Mouse (Mus musculus): ENCODE results near the gene Cpm. TPM values are rescaled to one million over a fixed set of nuclear protein-coding genes. Genes with fewer than 3 reads are reported as not detected.

Gene Cpm
- polyA plus RNA-seq, 1 experiment, result 13.6 TPM

DNA sequence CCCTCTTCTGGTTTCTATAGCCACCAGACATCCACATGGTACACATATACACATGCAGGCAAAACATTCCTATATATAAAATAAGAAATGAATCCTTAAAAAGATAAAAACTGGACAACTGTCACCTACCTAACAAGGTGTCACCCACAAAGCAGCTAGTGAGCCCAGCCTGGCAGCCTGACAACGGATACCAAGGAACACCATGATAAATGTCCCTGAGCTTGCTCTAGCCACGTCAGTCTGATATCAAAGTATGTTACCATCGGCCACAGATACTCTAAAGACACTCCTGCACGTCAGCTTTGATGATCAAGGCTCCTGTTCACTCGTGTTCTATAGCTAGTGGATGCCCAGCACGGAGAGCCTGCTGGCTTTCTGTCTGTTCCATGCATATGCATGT is 77.1 kb downstream of the Cpm start:
- H3K4me3 ChIP-seq (replicated peaks; ENCODE audit: insufficient read depth, low read depth, low read length), result no peak overlapping the region
- peaks cover 6% of the 10 kb centered on the region for H3K4me1 ChIP-seq (ENCODE audit: control insufficient read depth, insufficient read depth, low read length)
- H3K27me3 ChIP-seq (ENCODE audit: control insufficient read depth, insufficient read depth, low read length), result no peaks in the 10 kb centered on the region
- H3K27ac ChIP-seq (ENCODE audit: insufficient read depth, low read length), result no peak overlapping the region
- 47% methylated on average over 6 of the region's 6 CpGs for WGBS
- DNase-seq, result no peak
- no peak for TF ChIP-seq CTCF (IDR thresholded peaks at IDR 0.05; ENCODE audit: borderline replicate concordance, insufficient read depth, low read depth, low read length)

GRCm38 (mm10) chr10:117707114-117707838 is 78.0 kb downstream of the Cpm start:
- no peak for TF ChIP-seq POLR2A (IDR thresholded peaks at IDR 0.05; ENCODE audit: borderline replicate concordance, insufficient read depth, low read length)
- no peak for TF ChIP-seq CTCF (IDR thresholded peaks at IDR 0.05; ENCODE audit: borderline replicate concordance, insufficient read depth, low read depth, low read length)
- Histone ChIP-seq H3K27me3 (ENCODE audit: control insufficient read depth, insufficient read depth, low read length) (no peaks in the 10 kb centered on the region), H3K27ac (ENCODE audit: insufficient read depth, low read length) (no peak overlapping the region), H3K4me1 (ENCODE audit: control insufficient read depth, insufficient read depth, low read length) (peaks cover 6% of the 10 kb centered on the region), H3K4me3 (replicated peaks; ENCODE audit: insufficient read depth, low read depth, low read length) (no peak overlapping the region)
- no peak for DNase-seq
- WGBS, result 89% methylated on average over 2 of the region's 2 CpGs

DNA sequence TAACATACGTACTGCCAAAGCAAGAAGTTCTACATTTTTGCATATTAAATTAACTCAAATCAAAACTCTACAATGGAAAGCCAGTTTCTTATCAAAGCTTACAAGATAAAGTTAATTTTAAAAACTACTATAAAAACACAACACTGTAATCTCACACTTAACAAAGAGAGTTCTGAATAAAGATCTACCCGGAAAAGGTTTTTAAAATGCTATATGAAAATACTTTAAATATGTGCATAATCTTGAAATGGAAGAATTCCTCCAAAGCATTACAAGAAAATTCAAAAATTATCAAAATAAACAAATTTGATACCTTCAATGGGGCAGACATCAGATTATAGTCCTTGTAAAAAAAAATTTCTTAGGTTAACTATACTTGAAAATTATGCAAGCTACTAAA is 79.1 kb downstream of the Cpm start:
- Histone ChIP-seq H3K4me3 (replicated peaks; ENCODE audit: insufficient read depth, low read depth, low read length) (no peak overlapping the region), H3K27ac (ENCODE audit: insufficient read depth, low read length) (no peak overlapping the region), H3K27me3 (ENCODE audit: control insufficient read depth, insufficient read depth, low read length) (no peaks in the 10 kb centered on the region), H3K4me1 (ENCODE audit: control insufficient read depth, insufficient read depth, low read length) (peaks cover 6% of the 10 kb centered on the region)
- TF ChIP-seq CTCF (IDR thresholded peaks at IDR 0.05; ENCODE audit: borderline replicate concordance, insufficient read depth, low read depth, low read length) (no peak), POLR2A (IDR thresholded peaks at IDR 0.05; ENCODE audit: borderline replicate concordance, insufficient read depth, low read length) (no peak)
- 95% methylated on average over 2 of the region's 2 CpGs for WGBS
- no peak for DNase-seq

GRCm38 (mm10) chr10:117708856-117709255 is 79.6 kb downstream of the Cpm start:
- no peak overlapping the region for H3K27ac ChIP-seq (ENCODE audit: insufficient read depth, low read length)
- DNase-seq, result no peak
- TF ChIP-seq POLR2A (IDR thresholded peaks at IDR 0.05; ENCODE audit: borderline replicate concordance, insufficient read depth, low read length) (no peak), CTCF (IDR thresholded peaks at IDR 0.05; ENCODE audit: borderline replicate concordance, insufficient read depth, low read depth, low read length) (no peak)
- WGBS, result 49% methylated on average over 9 of the region's 9 CpGs
- H3K4me1 ChIP-seq (ENCODE audit: control insufficient read depth, insufficient read depth, low read length), result peaks cover 6% of the 10 kb centered on the region
- H3K27me3 ChIP-seq (ENCODE audit: control insufficient read depth, insufficient read depth, low read length), result no peaks in the 10 kb centered on the region
- peak overlapping the region; percentile 21 for H3K4me3 ChIP-seq (replicated peaks; ENCODE audit: insufficient read depth, low read depth, low read length)

DNA sequence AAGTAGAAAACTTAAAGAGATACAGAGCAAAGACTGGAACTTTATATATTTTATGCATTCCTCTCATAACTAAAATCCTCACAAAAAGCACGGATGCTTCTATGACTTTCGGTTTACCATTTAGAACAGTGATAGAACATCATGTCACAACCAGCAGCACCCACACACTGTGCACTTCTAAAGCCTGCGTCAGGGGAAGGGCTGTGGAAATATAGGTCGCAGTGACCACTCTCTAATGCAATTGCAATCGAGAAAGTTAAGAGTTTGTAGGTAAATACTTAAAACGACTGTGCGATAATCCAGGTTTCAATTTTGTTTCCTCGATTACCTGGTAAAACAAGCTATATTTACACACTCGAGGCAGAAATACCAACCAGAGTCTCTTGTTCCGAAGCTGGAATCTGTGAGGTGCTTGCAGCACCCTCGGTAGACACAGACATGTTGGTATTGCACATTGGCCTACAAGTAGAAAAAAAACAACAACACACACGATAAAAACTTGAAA is 80.1 kb downstream of the Cpm start:
- no peak for DNase-seq
- 26% methylated on average over 12 of the region's 12 CpGs for WGBS
- H3K27ac ChIP-seq (ENCODE audit: insufficient read depth, low read length), result peak overlapping the region; percentile 81; the same call in 1 of the 2 replicates

DNA sequence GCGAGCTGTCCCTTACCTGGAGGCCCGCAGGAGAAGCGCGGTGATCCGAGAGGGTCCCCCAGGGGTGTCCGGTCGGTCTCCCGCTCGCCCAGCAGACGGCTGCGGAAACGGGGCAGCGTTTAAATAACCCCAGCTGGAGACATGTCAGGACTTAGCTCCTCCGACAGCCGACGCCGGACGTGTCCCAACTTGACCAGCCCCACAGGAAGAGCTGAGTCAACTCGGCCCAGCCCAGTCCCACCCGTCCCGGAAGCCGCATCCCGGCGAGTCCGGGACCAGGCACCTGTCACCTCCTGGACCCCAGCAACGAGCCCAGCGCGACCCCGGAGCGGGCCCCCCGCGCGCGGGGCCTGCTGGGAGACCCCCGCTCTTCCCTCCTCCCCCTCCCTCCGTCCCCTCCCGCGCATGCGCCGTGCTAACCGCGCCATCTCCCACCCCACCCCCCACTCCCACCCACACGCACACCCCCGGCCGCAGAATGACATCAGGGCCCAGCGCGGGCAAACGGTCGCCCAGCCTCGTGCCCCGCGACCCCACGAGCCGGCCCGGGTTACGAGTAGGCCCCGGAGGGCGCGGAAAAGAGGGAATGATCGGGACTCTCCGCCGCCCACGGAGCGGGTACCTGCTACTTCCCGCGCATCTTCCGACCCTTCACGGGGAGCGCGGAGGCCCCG is 80.8 kb downstream of the Cpm start:
- peak; percentile 77 to 84 for DNase-seq
- Histone ChIP-seq H3K27me3 (ENCODE audit: control insufficient read depth, insufficient read depth, low read length) (no peaks in the 10 kb centered on the region), H3K4me3 (replicated peaks; ENCODE audit: insufficient read depth, low read depth, low read length) (peak overlapping the region; percentile 85), H3K4me1 (ENCODE audit: control insufficient read depth, insufficient read depth, low read length) (peaks cover 6% of the 10 kb centered on the region), H3K27ac (ENCODE audit: insufficient read depth, low read length) (peak overlapping the region; percentile 94)
- WGBS, result 1% methylated on average over 70 of the region's 71 CpGs
- TF ChIP-seq POLR2A (IDR thresholded peaks at IDR 0.05; ENCODE audit: borderline replicate concordance, insufficient read depth, low read length) (0 out of 2 replicates have a peak, but pooled peaks have one; percentile 22), CTCF (IDR thresholded peaks at IDR 0.05; ENCODE audit: borderline replicate concordance, insufficient read depth, low read depth, low read length) (no peak)

More for the DNA sequence above, 80.1 kb downstream of the Cpm start:
- no peaks in the 10 kb centered on the region for H3K27me3 ChIP-seq (ENCODE audit: control insufficient read depth, insufficient read depth, low read length)
- H3K4me3 ChIP-seq (replicated peaks; ENCODE audit: insufficient read depth, low read depth, low read length), result peak overlapping the region; percentile 85
- TF ChIP-seq POLR2A (IDR thresholded peaks at IDR 0.05; ENCODE audit: borderline replicate concordance, insufficient read depth, low read length) (no peak), CTCF (IDR thresholded peaks at IDR 0.05; ENCODE audit: borderline replicate concordance, insufficient read depth, low read depth, low read length) (no peak)
- peaks cover 6% of the 10 kb centered on the region for H3K4me1 ChIP-seq (ENCODE audit: control insufficient read depth, insufficient read depth, low read length)

GRCm38 (mm10) chr10:117710604-117711141 is 81.4 kb downstream of the Cpm start, which contains the start of gene Mdm2:
Gene Mdm2 (minus strand): TSS chr10:117710758.
- 1% methylated on average over 52 of the region's 52 CpGs for WGBS
- Histone ChIP-seq H3K4me3 (replicated peaks; ENCODE audit: insufficient read depth, low read depth, low read length) (peak within 1 kb of the TSS; percentile 85), H3K27ac (ENCODE audit: insufficient read depth, low read length) (peak within 1 kb of the TSS; percentile 94), H3K4me1 (ENCODE audit: control insufficient read depth, insufficient read depth, low read length) (peaks cover 6% of the 10 kb centered on the region), H3K27me3 (ENCODE audit: control insufficient read depth, insufficient read depth, low read length) (no peaks in the 10 kb centered on the region)
- DNase-seq, result peak; percentile 94 to 98
- peak; percentile 55; the same call in 1 of the 2 replicates for TF ChIP-seq CTCF (IDR thresholded peaks at IDR 0.05; ENCODE audit: borderline replicate concordance, insufficient read depth, low read depth, low read length)
- peak; percentile 82; the same call in 1 of the 2 replicates for TF ChIP-seq POLR2A (IDR thresholded peaks at IDR 0.05; ENCODE audit: borderline replicate concordance, insufficient read depth, low read length)

All from cerebellum, adult 2 months (tissue).